In the genomic region with DNA sequence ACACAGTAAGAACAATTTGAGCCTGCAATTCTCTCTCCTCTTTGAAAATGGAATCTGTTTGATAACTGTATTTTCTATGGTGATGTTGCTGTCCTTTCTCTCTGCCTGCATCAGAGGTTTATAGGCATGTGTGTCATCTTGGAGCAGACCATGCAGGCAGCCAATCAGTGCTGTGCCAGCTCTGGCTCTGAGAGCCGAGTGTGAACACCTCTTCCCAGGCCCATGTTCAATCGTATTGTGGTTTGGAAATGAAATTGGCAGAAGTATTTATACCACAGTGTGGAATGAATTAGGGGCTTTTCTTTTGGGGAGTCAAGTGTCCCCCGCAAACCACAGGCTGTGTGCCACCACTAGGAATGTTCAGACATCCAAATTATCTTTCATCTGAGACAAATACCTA, we compare ENCODE assay signal across 20 mouse cellular contexts.
DNase-seq lines count a peak whose midpoint lies in the region; ATAC-seq lines count a peak whose summit lies in the region.
"Had no signal": no experiment of that assay in that cellular context is flagged by ENCODE, and none has a peak within 500 bp of the region (broad histone marks: within the 10 kb centered on the region; RNA-seq: fewer than 3 reads in every experiment).

No protein-coding gene starts in this region.

- 57% methylated on average over 3 of the region's 3 CpGs for WGBS in embryonic facial prominence, embryonic 14.5 days
- WGBS in embryonic facial prominence, embryonic 10.5 days = 88% methylated on average over 3 of the region's 3 CpGs
- WGBS in heart, embryonic 10.5 days = 77% methylated on average over 3 of the region's 3 CpGs
- WGBS in midbrain, embryonic 14.5 days = 81% methylated on average over 3 of the region's 3 CpGs

- no peak overlapping the region for H3K9ac ChIP-seq in embryonic facial prominence, embryonic 14.5 days (ENCODE audit: low read depth, low read length)
- no peak overlapping the region for H3K9ac ChIP-seq in midbrain, embryonic 14.5 days (replicated peaks; ENCODE audit: low read length)
- H3K9ac ChIP-seq: forebrain, embryonic 12.5 days; forebrain, postnatal 0 days; heart, embryonic 13.5 days; hindbrain, embryonic 15.5 days had no signal

- peak; percentile 45 for DNase-seq in embryonic facial prominence, embryonic 14.5 days (ENCODE audit: low spot score)
- no peak for DNase-seq in embryonic facial prominence, embryonic 10.5 days (ENCODE audit: low spot score)
- peak; percentile 25 for DNase-seq in heart, embryonic 10.5 days (ENCODE audit: low spot score)
- DNase-seq in heart, adult 18-20 months = no peak
- peak; percentile 34 for DNase-seq in brain, adult 2 months (ENCODE audit: low read depth, low spot score)
- DNase-seq in telencephalon, adult 2 months (ENCODE audit: low read depth, low spot score) = peak; percentile 9
- DNase-seq in midbrain, embryonic 14.5 days = no peak
- DNase-seq: adrenal gland, adult 8-10 months; adrenal gland, postnatal 36 days; cerebellum, adult 11-12 months; cerebellum, postnatal 25 days; forebrain, postnatal 0 days; gastrocnemius, postnatal 36 days; heart, adult 2 months; heart, postnatal 36 days; kidney, adult 2 months had no signal

- no peak overlapping the region for H3K4me3 ChIP-seq in embryonic facial prominence, embryonic 14.5 days (ENCODE audit: low read depth, low read length)
- no peak overlapping the region for H3K4me3 ChIP-seq in embryonic facial prominence, embryonic 10.5 days
- no peak overlapping the region for H3K4me3 ChIP-seq in heart, embryonic 10.5 days
- no peak overlapping the region for H3K4me3 ChIP-seq in midbrain, embryonic 14.5 days (replicated peaks; ENCODE audit: low read depth, low read length)
- H3K4me3 ChIP-seq: forebrain, embryonic 12.5 days; heart, adult 2 months; heart, embryonic 13.5 days; hindbrain, embryonic 15.5 days had no signal

- H3K27ac ChIP-seq in embryonic facial prominence, embryonic 14.5 days (replicated peaks; ENCODE audit: low read depth, low read length) = no peak overlapping the region
- no peak overlapping the region for H3K27ac ChIP-seq in embryonic facial prominence, embryonic 10.5 days (replicated peaks)
- H3K27ac ChIP-seq in heart, embryonic 10.5 days = no peak overlapping the region
- H3K27ac ChIP-seq in midbrain, embryonic 14.5 days (replicated peaks; ENCODE audit: low read depth, low read length) = no peak overlapping the region
- H3K27ac ChIP-seq: forebrain, embryonic 12.5 days; heart, adult 2 months; heart, embryonic 13.5 days; hindbrain, embryonic 15.5 days had no signal

- ATAC-seq in embryonic facial prominence, embryonic 14.5 days (ENCODE audit: low read depth) = no peak
- ATAC-seq in midbrain, embryonic 14.5 days (ENCODE audit: low FRiP score, low TSS enrichment) = no peak
- ATAC-seq: forebrain, postnatal 0 days; intestine, embryonic 16.5 days had no signal

- no peak overlapping the region for H3K4me2 ChIP-seq in embryonic facial prominence, embryonic 14.5 days (ENCODE audit: low read depth, low read length)
- H3K4me2 ChIP-seq in midbrain, embryonic 14.5 days (ENCODE audit: low read length) = no peak overlapping the region
- H3K4me2 ChIP-seq: forebrain, embryonic 12.5 days; heart, embryonic 13.5 days; hindbrain, embryonic 15.5 days had no signal

- no peaks in the 10 kb centered on the region for H3K36me3 ChIP-seq in embryonic facial prominence, embryonic 14.5 days (ENCODE audit: control insufficient read depth, insufficient read depth, low read length)
- no peaks in the 10 kb centered on the region for H3K36me3 ChIP-seq in embryonic facial prominence, embryonic 10.5 days (replicated peaks)
- H3K36me3 ChIP-seq in heart, embryonic 10.5 days = no peaks in the 10 kb centered on the region
- H3K36me3 ChIP-seq in midbrain, embryonic 14.5 days (ENCODE audit: control insufficient read depth, insufficient read depth, low read length) = no peaks in the 10 kb centered on the region
- H3K36me3 ChIP-seq: forebrain, embryonic 12.5 days; heart, embryonic 13.5 days; hindbrain, embryonic 15.5 days had no signal

- H3K27me3 ChIP-seq in embryonic facial prominence, embryonic 14.5 days (replicated peaks; ENCODE audit: control insufficient read depth, insufficient read depth, low read length) = no peaks in the 10 kb centered on the region
- no peaks in the 10 kb centered on the region for H3K27me3 ChIP-seq in embryonic facial prominence, embryonic 10.5 days (replicated peaks; ENCODE audit: low read depth, poor library complexity, severe bottlenecking)
- H3K27me3 ChIP-seq in heart, embryonic 10.5 days (ENCODE audit: insufficient read depth, poor library complexity, severe bottlenecking) = no peaks in the 10 kb centered on the region
- H3K27me3 ChIP-seq in midbrain, embryonic 14.5 days (ENCODE audit: control insufficient read depth, insufficient read depth, low read length) = no peaks in the 10 kb centered on the region
- H3K27me3 ChIP-seq: forebrain, embryonic 12.5 days; heart, embryonic 13.5 days; hindbrain, embryonic 15.5 days had no signal

- H3K9me3 ChIP-seq in embryonic facial prominence, embryonic 14.5 days (ENCODE audit: control insufficient read depth, low read length) = no peaks in the 10 kb centered on the region
- H3K9me3 ChIP-seq in embryonic facial prominence, embryonic 10.5 days = no peaks in the 10 kb centered on the region
- H3K9me3 ChIP-seq in heart, embryonic 10.5 days = no peaks in the 10 kb centered on the region
- no peaks in the 10 kb centered on the region for H3K9me3 ChIP-seq in midbrain, embryonic 14.5 days (ENCODE audit: control insufficient read depth, low read length)
- H3K9me3 ChIP-seq: forebrain, embryonic 12.5 days; heart, embryonic 13.5 days; hindbrain, embryonic 15.5 days had no signal

- no peaks in the 10 kb centered on the region for H3K4me1 ChIP-seq in embryonic facial prominence, embryonic 14.5 days (ENCODE audit: control insufficient read depth, insufficient read depth, low read length)
- no peaks in the 10 kb centered on the region for H3K4me1 ChIP-seq in embryonic facial prominence, embryonic 10.5 days
- H3K4me1 ChIP-seq in heart, embryonic 10.5 days = no peaks in the 10 kb centered on the region
- H3K4me1 ChIP-seq in midbrain, embryonic 14.5 days (ENCODE audit: control insufficient read depth, insufficient read depth, low read length) = no peaks in the 10 kb centered on the region
- H3K4me1 ChIP-seq: forebrain, embryonic 12.5 days; heart, embryonic 13.5 days; hindbrain, embryonic 15.5 days had no signal

Comparison
In these comparisons a context has a peak if more than half of its experiments do, and no peak if none do; other contexts are left out.
1. DNase-seq: peak in embryonic facial prominence, embryonic 14.5 days (single experiment), heart, embryonic 10.5 days (single experiment), brain, adult 2 months (single experiment) and telencephalon, adult 2 months (single experiment); none in embryonic facial prominence, embryonic 10.5 days (single experiment), heart, adult 18-20 months (0 of 2) and midbrain, embryonic 14.5 days (single experiment).